Mouse (Mus musculus) heart, adult 2 months (tissue): ENCODE results near the gene Sod1.

Source experiments
- CTCF ChIP-seq: fragments of 200-600 bp; IDR thresholded peaks from 2 replicates; pipeline ENCODE4 v1.8.1; 2022; ENCODE audit warnings: antibody characterized with exemption, mild to moderate bottlenecking, moderate library complexity
- EP300 ChIP-seq: fragments of 200-500 bp; IDR thresholded peaks from 2 replicates; pipeline ENCODE4 v1.6.1; 2011; ENCODE audit warnings: low read depth, low read length, control low read depth; ENCODE audit not compliant: insufficient read depth
- POLR2A ChIP-seq: fragments of 200-500 bp; IDR thresholded peaks from 2 replicates; pipeline ENCODE4 v1.6.1; 2011; ENCODE audit warnings: mild to moderate bottlenecking, low read depth, low read length, control low read depth; ENCODE audit not compliant: insufficient read depth

- TF ChIP-seq POLR2A (no peak), CTCF (no peak), EP300 (no peak)
Observed at GRCm38 (mm10) chr16:90171416-90171815, 49.1 kb upstream of the Sod1 start.
